Mouse (Mus musculus) brain, adult 2 months (tissue): ENCODE results near the gene Samd10.

Source experiments
- DNase-seq: peaks from one replicate; pipeline ENCODE4 v3.0.0; 2011; ENCODE audit warnings: low read depth, low spot score

The Samd10 gene

GRCm38 (mm10) chr2:181592231-181593041 is 6.6 kb downstream of the Samd10 start, which contains the start of gene Zfp512b:
Gene Zfp512b, minus strand, starts transcription at chr2:181592803.
- DNase-seq: peak; percentile 82

- no peak for DNase-seq
Observed at GRCm38 (mm10) chr2:181591528-181592085, 7.4 kb downstream of the Samd10 start, which contains the start of gene Prpf6. Gene Prpf6, plus strand, starts transcription at chr2:181591868.

- no peak for DNase-seq
Observed at GRCm38 (mm10) chr2:181590471-181590870, 8.5 kb downstream of the Samd10 start.

DNA sequence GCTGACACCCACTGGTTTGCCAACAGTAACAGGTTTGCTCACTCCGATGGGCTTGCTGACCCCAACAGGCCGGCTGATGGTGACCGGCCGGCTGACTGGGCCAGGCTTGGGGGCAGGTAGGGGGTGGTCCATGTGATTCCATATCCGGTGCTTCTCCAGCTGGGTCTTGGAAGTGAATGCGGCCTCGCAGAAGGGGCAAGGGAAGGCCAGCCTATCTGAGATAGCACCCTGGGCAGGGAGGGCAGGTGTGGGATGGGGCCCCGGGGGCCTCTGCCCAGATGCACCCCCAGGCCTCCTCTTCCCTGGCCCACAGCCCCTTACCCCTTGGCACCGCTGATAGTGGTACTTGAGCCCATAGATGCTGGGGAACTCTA is 9.3 kb downstream of the Samd10 start:
- no peak for DNase-seq

GRCm38 (mm10) chr2:181589011-181589731 is 9.8 kb downstream of the Samd10 start:
- peak; percentile 45 for DNase-seq

- DNase-seq: no peak
Observed at GRCm38 (mm10) chr2:181588229-181588780, 10.7 kb downstream of the Samd10 start.

- DNase-seq: no peak
Observed at GRCm38 (mm10) chr2:181587796-181588195, 11.2 kb downstream of the Samd10 start.

- DNase-seq: no peak
Observed at GRCm38 (mm10) chr2:181586124-181586523, 12.9 kb downstream of the Samd10 start.

- no peak for DNase-seq
Observed at GRCm38 (mm10) chr2:181585506-181585905, 13.5 kb downstream of the Samd10 start.

DNA sequence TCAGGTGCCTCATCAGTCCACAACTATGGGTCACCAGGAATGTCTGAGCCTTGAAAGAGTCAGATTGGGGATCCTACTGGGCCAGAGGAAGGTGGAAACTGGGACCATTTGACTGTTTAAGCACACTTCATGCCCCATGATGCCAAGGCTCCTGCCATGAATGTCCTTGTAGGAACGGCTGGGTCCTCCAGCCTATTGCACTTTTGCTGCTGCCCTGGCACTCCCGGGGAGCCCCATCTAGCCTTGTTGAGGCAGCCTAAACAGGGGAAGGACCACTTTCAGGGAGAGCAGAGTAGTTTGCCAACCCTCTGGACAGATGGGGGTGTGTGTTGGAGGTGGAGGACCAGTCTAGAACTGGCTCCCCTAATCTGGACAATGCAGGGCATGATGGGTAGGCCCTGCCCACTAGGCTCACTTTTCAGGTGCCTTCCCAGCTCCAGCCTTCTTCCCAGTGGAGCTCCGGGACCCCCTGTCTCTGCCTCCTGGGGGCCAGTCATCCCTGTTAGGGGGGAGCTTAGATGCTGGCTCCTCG is 14.5 kb downstream of the Samd10 start, which contains the start of gene Uckl1:
TSS of gene Uckl1 (minus strand) at position 482 of the 532 bp plus-strand sequence.
- DNase-seq: no peak

- no peak for DNase-seq
Observed at GRCm38 (mm10) chr2:181583460-181584257, 15.4 kb downstream of the Samd10 start.

DNA sequence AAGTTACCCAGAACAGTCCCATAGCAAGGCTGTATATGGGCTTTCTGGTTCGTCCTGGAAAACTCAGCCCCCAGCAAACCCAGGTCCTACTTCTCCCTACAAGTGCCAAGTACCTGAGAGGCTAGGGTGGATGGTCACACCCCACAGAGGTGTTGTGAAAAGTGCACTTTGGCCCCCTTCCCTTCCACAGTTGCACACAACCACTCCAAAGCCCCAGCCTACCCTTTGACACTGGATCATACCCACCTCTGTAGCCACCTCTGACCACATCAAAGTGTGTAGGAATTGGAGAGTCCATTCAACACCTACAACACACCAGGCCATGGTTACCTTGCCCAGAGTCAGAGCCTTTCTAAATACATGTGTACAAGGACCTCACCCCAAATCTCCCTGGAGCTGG is 16.1 kb downstream of the Samd10 start:
- no peak for DNase-seq

DNA sequence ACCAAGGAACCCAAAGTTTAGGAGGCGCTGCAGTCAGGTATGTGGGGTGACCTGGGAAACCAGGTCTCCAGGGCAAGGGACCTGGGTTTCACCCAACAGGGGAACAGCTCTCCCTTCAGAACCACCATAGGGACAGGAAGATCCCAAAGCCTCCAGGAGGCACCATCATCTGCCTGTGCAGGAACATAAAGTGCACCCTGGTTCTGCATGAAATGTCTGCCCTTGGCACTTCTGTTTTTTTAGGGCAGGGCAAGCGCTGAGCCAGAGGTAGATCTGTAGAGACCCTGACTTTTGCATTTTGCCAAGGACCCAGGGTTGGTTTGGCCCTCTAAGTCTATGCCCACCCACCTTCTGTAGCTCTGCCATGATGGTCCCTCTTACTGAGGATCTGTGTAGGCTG is 16.7 kb downstream of the Samd10 start:
- no peak for DNase-seq

GRCm38 (mm10) chr2:181581402-181582120 is 17.5 kb downstream of the Samd10 start:
- peak; percentile 93 for DNase-seq

DNA sequence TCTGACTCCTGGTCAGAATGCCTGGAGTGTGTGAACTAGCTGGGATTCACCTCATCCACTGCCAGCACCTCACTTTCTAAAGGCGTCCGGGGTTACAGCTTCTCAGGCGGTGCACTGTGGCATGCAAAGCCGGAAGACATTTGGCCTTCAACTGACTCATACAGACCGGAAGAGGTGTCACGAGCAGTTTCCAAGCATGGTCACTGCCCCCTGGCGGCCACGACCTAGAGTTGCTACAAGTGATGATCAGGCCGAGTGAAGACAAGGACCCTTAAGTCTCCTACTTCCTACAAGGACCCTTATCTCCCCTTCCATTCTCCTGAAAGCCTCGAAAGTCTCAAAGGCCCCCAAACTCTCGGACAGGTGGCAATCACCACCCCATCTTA is 18.0 kb downstream of the Samd10 start:
- peak; percentile 97 for DNase-seq

GRCm38 (mm10) chr2:181580131-181580772 is 18.8 kb downstream of the Samd10 start:
- no peak for DNase-seq

DNA sequence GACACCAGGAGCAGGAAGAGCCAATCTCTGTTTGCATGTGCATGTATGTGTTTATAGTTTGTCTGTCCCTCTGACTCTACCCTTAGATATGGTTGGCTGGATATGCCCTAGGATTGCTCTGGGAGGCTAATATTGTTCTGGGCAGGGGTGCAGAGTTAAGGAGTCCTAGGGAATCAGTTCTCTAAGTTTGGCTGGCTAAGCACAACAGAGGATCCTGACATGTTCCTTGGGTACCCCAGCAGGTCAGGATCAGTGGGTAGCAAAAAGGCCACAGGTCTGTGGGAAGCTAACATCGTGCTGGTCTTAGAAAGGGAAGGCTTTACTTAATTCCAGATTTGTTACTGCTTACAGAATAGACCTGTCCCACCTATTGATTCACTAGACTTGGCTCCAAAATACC is 19.3 kb downstream of the Samd10 start:
- no peak for DNase-seq

DNA sequence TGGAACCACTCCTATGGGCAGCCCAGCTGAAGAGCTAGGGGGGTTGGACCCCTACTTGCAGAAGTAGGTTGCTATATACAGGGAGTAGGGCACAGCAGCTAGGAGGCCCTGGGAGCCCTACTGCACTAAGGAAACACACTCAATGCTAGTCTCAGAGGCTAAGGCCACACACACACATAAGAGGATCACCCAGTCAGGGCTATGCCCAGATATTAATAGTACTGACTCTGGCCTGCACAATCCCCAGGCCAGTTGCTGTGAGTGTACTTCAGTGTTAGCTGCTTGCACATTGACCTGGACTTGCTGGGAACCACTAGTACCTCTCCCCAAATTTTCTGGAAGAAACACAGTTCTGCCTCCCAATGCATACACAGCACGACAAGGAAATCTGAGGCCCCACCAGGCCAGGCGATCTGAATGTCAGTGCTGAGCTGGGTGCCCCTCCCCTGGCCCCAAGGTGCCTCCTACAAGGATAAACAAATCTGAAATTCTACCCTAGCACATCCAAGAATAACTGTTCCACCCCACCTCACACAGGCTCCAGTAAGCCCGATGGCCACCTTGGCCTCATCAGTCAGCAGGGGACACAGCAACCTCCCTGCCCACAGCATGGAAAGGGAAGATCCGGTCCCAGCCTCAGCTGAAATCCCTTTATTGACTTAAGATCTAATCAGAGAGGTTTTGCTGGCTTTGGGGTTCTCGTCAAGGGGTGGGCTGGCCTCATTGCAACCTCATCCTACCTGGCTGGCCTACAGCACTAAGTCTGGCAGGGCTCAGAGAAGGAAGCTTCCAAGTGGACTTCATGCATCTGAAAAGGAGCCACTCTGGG is 20.0 kb downstream of the Samd10 start:
- DNase-seq: no peak

GRCm38 (mm10) chr2:181577981-181578581 is 20.9 kb downstream of the Samd10 start:
- DNase-seq: peak; percentile 86
